Mouse (Mus musculus) testis, adult 2 months (tissue): ENCODE measurements around the gene Rae1. TPM values are rescaled to one million over a fixed set of nuclear protein-coding genes. Genes with fewer than 3 reads are reported as not detected.

Experiments
- H3K27ac ChIP-seq: fragments of 200-500 bp; 2 replicates; pipeline ENCODE4 v1.5.1; 2012; ENCODE audit warnings: low read depth, low read length; ENCODE audit not compliant: control insufficient read depth, insufficient read depth
- H3K27me3 ChIP-seq: fragments of 200-500 bp; 2 replicates; pipeline ENCODE4 v1.6.1; 2012; ENCODE audit warnings: mild to moderate bottlenecking, low read length, moderate library complexity; ENCODE audit not compliant: control insufficient read depth, insufficient read depth
- H3K36me3 ChIP-seq: fragments of 200-500 bp; 2 replicates; pipeline ENCODE4 v1.6.1; 2012; ENCODE audit warnings: mild to moderate bottlenecking, low read length; ENCODE audit not compliant: control insufficient read depth, insufficient read depth
- H3K4me1 ChIP-seq: fragments of 200-500 bp; 2 replicates; pipeline ENCODE4 v1.6.1; 2012; ENCODE audit warnings: low read length; ENCODE audit not compliant: control insufficient read depth, insufficient read depth
- H3K4me3 ChIP-seq: fragments of 200-500 bp; 2 replicates; pipeline ENCODE4 v1.5.1; 2012; ENCODE audit warnings: low read depth, mild to moderate bottlenecking, low read length, moderate library complexity, mixed read lengths; ENCODE audit not compliant: control insufficient read depth
- CTCF ChIP-seq: fragments of 200-500 bp; IDR thresholded peaks from 2 replicates; pipeline ENCODE4 v1.5.1; 2012; ENCODE audit warnings: low read depth, mild to moderate bottlenecking, inconsistent platforms, low read length, moderate library complexity; ENCODE audit not compliant: control insufficient read depth, insufficient read depth, insufficient replicate concordance
- POLR2A ChIP-seq: fragments of 200-500 bp; IDR thresholded peaks from 2 replicates; pipeline ENCODE4 v1.6.1; 2012; ENCODE audit warnings: low read depth, mild to moderate bottlenecking, inconsistent platforms, low read length, moderate library complexity; ENCODE audit not compliant: control insufficient read depth
- polyA plus RNA-seq: library from polyadenylated mRNA; depleted of rRNA; stranded (reverse); fragments of >200 nt; gene quantifications from 2 replicates; pipeline ENCODE4 v1.2.3, GENCODE M21; 2012; rRNA removed

The Rae1 gene
- polyA plus RNA-seq, 1 experiment = 77.9 TPM

GRCm38 (mm10) chr2:173060450-173060849 lies 60.5 kb downstream of the Rae1 start:
- Histone ChIP-seq H3K4me3 (no peak overlapping the region), H3K4me1 (no peaks in the 10 kb centered on the region), H3K27ac (no peak overlapping the region), H3K27me3 (no peaks in the 10 kb centered on the region), H3K36me3 (no peaks in the 10 kb centered on the region)
- TF ChIP-seq CTCF (no peak), POLR2A (no peak)

GRCm38 (mm10) chr2:173061443-173062351 lies 61.8 kb downstream of the Rae1 start:
- H3K36me3 ChIP-seq = no peaks in the 10 kb centered on the region
- TF ChIP-seq POLR2A (no peak), CTCF (no peak)
- no peak overlapping the region for H3K27ac ChIP-seq
- H3K4me1 ChIP-seq = no peaks in the 10 kb centered on the region
- H3K4me3 ChIP-seq = no peak overlapping the region
- no peaks in the 10 kb centered on the region for H3K27me3 ChIP-seq

DNA sequence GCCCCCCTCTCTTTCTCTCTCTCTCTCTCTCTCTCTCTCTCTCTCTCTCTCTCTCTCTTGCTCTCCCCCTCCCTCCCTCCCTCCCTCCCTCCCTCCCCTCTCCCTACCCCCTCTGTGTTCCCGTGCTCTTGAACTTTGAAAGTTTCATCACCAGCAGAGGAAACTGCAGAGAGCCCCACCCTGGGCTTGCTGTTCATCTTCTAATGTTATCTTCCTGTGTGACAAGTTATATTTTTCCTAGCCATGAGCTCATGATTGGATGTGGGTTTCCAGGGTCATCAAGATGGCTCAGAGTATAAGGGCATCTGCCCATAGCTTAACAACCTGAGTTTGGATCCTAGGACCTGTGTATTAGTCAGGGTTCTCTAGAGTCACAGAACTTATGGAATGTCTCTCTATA lies 63.3 kb downstream of the Rae1 start:
- no peaks in the 10 kb centered on the region for H3K36me3 ChIP-seq
- no peaks in the 10 kb centered on the region for H3K4me1 ChIP-seq
- H3K27ac ChIP-seq = no peak overlapping the region
- no peak for TF ChIP-seq POLR2A
- no peak for TF ChIP-seq CTCF
- H3K4me3 ChIP-seq = no peak overlapping the region
- H3K27me3 ChIP-seq = no peaks in the 10 kb centered on the region

DNA sequence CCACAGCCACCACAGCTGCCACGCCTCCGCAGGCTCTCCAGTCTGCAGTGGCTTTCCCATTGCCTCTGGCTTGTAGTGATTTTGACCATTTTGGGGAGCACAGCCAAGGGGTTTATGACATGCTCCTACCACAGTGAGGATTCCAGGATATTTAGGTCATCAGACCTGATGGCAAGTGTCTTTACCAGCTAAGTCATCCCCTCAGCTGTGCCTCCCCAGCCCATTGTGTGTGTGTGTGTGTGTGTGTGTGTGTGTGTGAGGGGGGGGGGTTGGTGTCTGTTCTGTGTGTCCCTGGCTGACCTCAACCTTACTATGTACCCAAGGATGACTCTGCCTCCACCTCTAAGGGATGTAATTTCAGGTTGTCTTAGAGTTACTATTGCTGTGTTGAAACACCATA lies 64.9 kb downstream of the Rae1 start:
- no peak overlapping the region for H3K4me3 ChIP-seq
- TF ChIP-seq CTCF (no peak), POLR2A (no peak)
- no peaks in the 10 kb centered on the region for H3K36me3 ChIP-seq
- H3K4me1 ChIP-seq = no peaks in the 10 kb centered on the region
- no peaks in the 10 kb centered on the region for H3K27me3 ChIP-seq
- H3K27ac ChIP-seq = no peak overlapping the region

Other genes with a start within 250 kb of the Rae1 start
- gene Bmp7, start 59.8 kb upstream of the Rae1 start, polyA plus RNA-seq = 2.4 and 2.8 TPM in 2 replicates
- 64.1 and 88.7 TPM in 2 replicates for gene Spo11, start 22.4 kb upstream of the Rae1 start, polyA plus RNA-seq
- gene Rbm38, start 20.4 kb downstream of the Rae1 start, polyA plus RNA-seq = 33.7 and 37.7 TPM in 2 replicates
- gene Ctcfl, start 119.4 kb downstream of the Rae1 start, polyA plus RNA-seq = 0.59 and 0.62 TPM in 2 replicates
- 0.23 and 0.31 TPM in 2 replicates for gene Pck1, start 152.9 kb downstream of the Rae1 start, polyA plus RNA-seq
- 0.30 and 0.40 TPM in 2 replicates for gene Zbp1, start 218.8 kb downstream of the Rae1 start, polyA plus RNA-seq